Mouse (Mus musculus): ENCODE results near the gene Dlg4. TPM values are rescaled to one million over a fixed set of nuclear protein-coding genes. Genes with fewer than 3 reads are reported as not detected.

The Dlg4 gene
- total and polyA plus RNA-seq, 3 experiments, result 1.1 to 14.0 (median 12.1) TPM

- DNase-seq (ENCODE audit: low spot score) (no peak), ATAC-seq (ENCODE audit: extremely low read depth, insufficient number of reproducible peaks, low FRiP score, poor library complexity, severe bottlenecking) (no peak)
- TF ChIP-seq POLR2AphosphoS5 (IDR thresholded peaks at IDR 0.05; ENCODE audit: insufficient replicate concordance, low read depth, low read length) (no peak), GATA1 (IDR thresholded peaks at IDR 0.05; ENCODE audit: borderline replicate concordance, low read length) (no peak), TAL1 (conservative IDR thresholded peaks at IDR 0.05; ENCODE audit: low read depth, low read length) (no peak), CTCF (IDR thresholded peaks at IDR 0.05; ENCODE audit: low read depth, low read length) (no peak), GATA2 (IDR thresholded peaks at IDR 0.05; ENCODE audit: borderline replicate concordance, low read depth, low read length) (no peak)
- H3K9me3 ChIP-seq (replicated peaks), result no peaks in the 10 kb centered on the region
- H3K4me3 ChIP-seq (ENCODE audit: low read depth, low read length), result no peak overlapping the region
- H3K36me3 ChIP-seq (replicated peaks), result no peaks in the 10 kb centered on the region
- peaks cover 12% of the 10 kb centered on the region for H3K27me3 ChIP-seq (ENCODE audit: insufficient read depth, low read length)
- H3K4me1 ChIP-seq (ENCODE audit: insufficient read depth, low read depth, low read length), result peaks cover 27% of the 10 kb centered on the region
Observed at GRCm38 (mm10) chr11:70077441-70077840, 60.7 kb downstream of the Dlg4 start.

GRCm38 (mm10) chr11:70079175-70079574 is 62.4 kb downstream of the Dlg4 start:
- no peaks in the 10 kb centered on the region for H3K9me3 ChIP-seq (replicated peaks)
- TF ChIP-seq CTCF (IDR thresholded peaks at IDR 0.05; ENCODE audit: low read depth, low read length) (no peak), GATA1 (IDR thresholded peaks at IDR 0.05; ENCODE audit: borderline replicate concordance, low read length) (no peak), TAL1 (conservative IDR thresholded peaks at IDR 0.05; ENCODE audit: low read depth, low read length) (no peak), GATA2 (IDR thresholded peaks at IDR 0.05; ENCODE audit: borderline replicate concordance, low read depth, low read length) (no peak), POLR2AphosphoS5 (IDR thresholded peaks at IDR 0.05; ENCODE audit: insufficient replicate concordance, low read depth, low read length) (no peak)
- H3K4me1 ChIP-seq (ENCODE audit: insufficient read depth, low read depth, low read length), result peaks cover 23% of the 10 kb centered on the region
- ATAC-seq (ENCODE audit: extremely low read depth, insufficient number of reproducible peaks, low FRiP score, poor library complexity, severe bottlenecking) (no peak), DNase-seq (ENCODE audit: low spot score) (no peak)
- no peaks in the 10 kb centered on the region for H3K36me3 ChIP-seq (replicated peaks)
- H3K4me3 ChIP-seq (ENCODE audit: low read depth, low read length), result no peak overlapping the region
- H3K27me3 ChIP-seq (ENCODE audit: insufficient read depth, low read length), result peaks cover 16% of the 10 kb centered on the region

GRCm38 (mm10) chr11:70079928-70080327 is 63.2 kb downstream of the Dlg4 start:
- Histone ChIP-seq H3K4me1 (ENCODE audit: insufficient read depth, low read depth, low read length) (peaks cover 21% of the 10 kb centered on the region), H3K27me3 (ENCODE audit: insufficient read depth, low read length) (peaks cover 22% of the 10 kb centered on the region), H3K4me3 (ENCODE audit: low read depth, low read length) (no peak overlapping the region), H3K36me3 (replicated peaks) (no peaks in the 10 kb centered on the region), H3K9me3 (replicated peaks) (no peaks in the 10 kb centered on the region)
- DNase-seq (ENCODE audit: low spot score) (no peak), ATAC-seq (ENCODE audit: extremely low read depth, insufficient number of reproducible peaks, low FRiP score, poor library complexity, severe bottlenecking) (no peak)
- TF ChIP-seq POLR2AphosphoS5 (IDR thresholded peaks at IDR 0.05; ENCODE audit: insufficient replicate concordance, low read depth, low read length), result no peak
- TF ChIP-seq GATA2 (IDR thresholded peaks at IDR 0.05; ENCODE audit: borderline replicate concordance, low read depth, low read length), result no peak
- TF ChIP-seq CTCF (IDR thresholded peaks at IDR 0.05; ENCODE audit: low read depth, low read length), result no peak
- no peak for TF ChIP-seq GATA1 (IDR thresholded peaks at IDR 0.05; ENCODE audit: borderline replicate concordance, low read length)
- TF ChIP-seq TAL1 (conservative IDR thresholded peaks at IDR 0.05; ENCODE audit: low read depth, low read length), result no peak

DNA sequence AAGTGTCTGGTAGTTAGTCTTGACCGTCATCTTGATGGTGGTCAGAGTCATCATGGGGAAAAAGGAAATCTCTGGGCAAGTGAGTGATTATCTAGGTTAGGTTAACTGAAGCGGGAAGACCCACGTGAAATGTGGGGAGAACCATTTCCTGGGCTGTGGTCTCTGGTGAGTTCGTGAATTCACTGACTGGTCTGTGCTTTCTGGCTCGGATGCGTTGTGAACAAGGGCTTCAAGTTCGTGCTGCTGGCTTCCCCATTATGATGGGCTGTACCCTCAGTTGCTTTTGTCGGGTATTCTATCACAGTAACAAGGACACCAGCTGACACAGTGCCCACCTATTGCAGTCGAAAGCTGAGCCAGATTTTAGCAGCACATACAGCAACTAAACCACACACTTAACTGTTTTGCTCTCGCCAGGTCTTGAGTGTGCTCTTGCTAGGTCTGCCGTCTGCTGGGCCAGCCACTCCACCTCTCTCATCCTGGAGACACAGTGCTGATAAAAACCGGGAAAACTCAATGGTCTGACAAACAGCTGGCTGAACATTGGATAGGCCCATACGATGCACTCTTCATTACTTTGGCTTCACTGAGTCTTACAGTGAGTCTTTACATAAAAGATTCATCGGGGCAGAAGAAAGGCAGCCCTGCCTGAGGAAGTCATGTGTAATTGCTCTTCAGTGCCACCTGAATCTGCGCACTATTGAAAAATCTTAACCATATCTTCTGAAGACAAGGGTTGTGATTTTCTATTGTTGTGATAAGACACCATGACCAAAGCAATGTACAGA is 64.3 kb downstream of the Dlg4 start:
- DNase-seq (ENCODE audit: low spot score) (no peak), ATAC-seq (ENCODE audit: extremely low read depth, insufficient number of reproducible peaks, low FRiP score, poor library complexity, severe bottlenecking) (no peak)
- H3K27me3 ChIP-seq (ENCODE audit: insufficient read depth, low read length), result peaks cover 22% of the 10 kb centered on the region

DNA sequence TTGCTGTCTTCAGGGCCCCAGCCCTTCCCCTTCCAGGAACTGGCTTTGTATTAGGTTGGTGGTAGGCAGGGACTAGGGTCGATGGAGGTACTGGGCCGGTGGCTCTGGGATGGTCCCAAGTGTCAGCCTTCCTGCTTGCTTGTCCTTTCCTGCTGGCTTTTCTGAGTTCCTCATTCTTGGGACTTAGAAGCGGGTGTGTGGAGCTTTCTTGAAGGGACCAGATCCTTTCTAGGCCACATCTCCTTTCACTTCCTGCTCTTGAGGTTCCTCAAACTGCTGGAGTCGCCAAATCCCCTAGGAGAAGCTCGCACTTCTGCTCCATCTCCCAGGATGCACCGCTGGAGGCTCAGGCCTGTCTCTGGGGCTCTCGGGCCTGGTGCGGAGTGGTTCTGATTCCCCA is 67.8 kb downstream of the Dlg4 start:
- H3K4me1 ChIP-seq (ENCODE audit: insufficient read depth, low read depth, low read length), result peaks cover 5% of the 10 kb centered on the region
- peaks cover 21% of the 10 kb centered on the region for H3K27me3 ChIP-seq (ENCODE audit: insufficient read depth, low read length)
- DNase-seq (ENCODE audit: low spot score), result no peak
- ATAC-seq (ENCODE audit: extremely low read depth, insufficient number of reproducible peaks, low FRiP score, poor library complexity, severe bottlenecking), result no peak
- H3K4me3 ChIP-seq (ENCODE audit: low read depth, low read length), result no peak overlapping the region
- no peaks in the 10 kb centered on the region for H3K36me3 ChIP-seq (replicated peaks)
- peaks cover 6% of the 10 kb centered on the region; the same call in 1 of the 2 replicates for H3K9me3 ChIP-seq (replicated peaks)
- TF ChIP-seq POLR2AphosphoS5 (IDR thresholded peaks at IDR 0.05; ENCODE audit: insufficient replicate concordance, low read depth, low read length) (no peak), TAL1 (conservative IDR thresholded peaks at IDR 0.05; ENCODE audit: low read depth, low read length) (no peak), CTCF (IDR thresholded peaks at IDR 0.05; ENCODE audit: low read depth, low read length) (no peak), GATA2 (IDR thresholded peaks at IDR 0.05; ENCODE audit: borderline replicate concordance, low read depth, low read length) (no peak), GATA1 (IDR thresholded peaks at IDR 0.05; ENCODE audit: borderline replicate concordance, low read length) (no peak)

More for the DNA sequence above, 64.3 kb downstream of the Dlg4 start:
- TF ChIP-seq GATA1 (IDR thresholded peaks at IDR 0.05; ENCODE audit: borderline replicate concordance, low read length), result no peak
- TF ChIP-seq CTCF (IDR thresholded peaks at IDR 0.05; ENCODE audit: low read depth, low read length), result no peak
- no peak for TF ChIP-seq POLR2AphosphoS5 (IDR thresholded peaks at IDR 0.05; ENCODE audit: insufficient replicate concordance, low read depth, low read length)
- TF ChIP-seq TAL1 (conservative IDR thresholded peaks at IDR 0.05; ENCODE audit: low read depth, low read length), result no peak
- no peak for TF ChIP-seq GATA2 (IDR thresholded peaks at IDR 0.05; ENCODE audit: borderline replicate concordance, low read depth, low read length)
- Histone ChIP-seq H3K36me3 (replicated peaks) (no peaks in the 10 kb centered on the region), H3K4me1 (ENCODE audit: insufficient read depth, low read depth, low read length) (peaks cover 10% of the 10 kb centered on the region), H3K4me3 (ENCODE audit: low read depth, low read length) (no peak overlapping the region), H3K9me3 (replicated peaks) (no peaks in the 10 kb centered on the region)

DNA sequence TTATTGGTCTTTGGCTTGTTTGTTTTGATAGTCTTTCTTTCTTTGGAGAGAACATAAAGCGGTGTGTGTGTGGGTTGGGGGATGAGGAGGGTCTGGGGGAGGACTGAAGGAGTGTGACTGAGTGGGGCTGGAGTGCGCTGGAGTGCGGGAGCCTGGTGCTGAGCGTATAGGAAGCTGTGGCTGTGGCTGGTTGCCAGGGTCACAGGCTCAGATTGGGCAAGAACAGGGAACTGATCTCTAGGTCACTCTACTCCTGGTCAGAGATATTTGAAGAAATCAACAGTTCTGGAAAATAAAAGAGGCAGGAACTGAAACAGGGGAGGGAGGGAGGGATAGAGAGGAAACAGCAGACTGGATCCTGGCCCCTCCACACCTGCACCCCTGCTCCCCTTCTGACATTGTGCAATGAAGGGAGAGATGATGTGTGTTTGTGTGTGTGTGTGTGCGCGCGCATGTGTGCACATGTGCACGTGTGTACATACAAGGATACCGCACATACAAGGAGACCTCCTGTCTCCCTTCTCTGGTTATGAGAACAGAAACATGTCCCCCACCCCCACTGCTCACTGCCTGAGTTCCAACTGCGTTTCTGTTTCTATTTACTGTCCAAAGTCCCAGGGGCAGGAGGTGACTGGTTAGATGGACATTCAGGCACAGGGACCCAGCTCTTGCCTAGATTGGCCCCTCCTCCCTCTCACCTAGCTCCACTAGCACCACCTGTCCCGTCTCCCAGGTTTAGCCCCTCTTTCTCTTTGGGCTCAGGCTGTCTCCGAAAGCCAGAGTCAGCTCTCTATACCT is 75.4 kb downstream of the Dlg4 start, which contains the start of gene Asgr2:
TSS of gene Asgr2 (plus strand) at position 659 of the 798 bp plus-strand sequence.
- no peak for DNase-seq (ENCODE audit: low spot score)
- no peak for ATAC-seq (ENCODE audit: extremely low read depth, insufficient number of reproducible peaks, low FRiP score, poor library complexity, severe bottlenecking)

More for the DNA sequence above, 75.4 kb downstream of the Dlg4 start, which contains the start of gene Asgr2:
- TF ChIP-seq TAL1 (conservative IDR thresholded peaks at IDR 0.05; ENCODE audit: low read depth, low read length), result no peak
- no peak for TF ChIP-seq GATA2 (IDR thresholded peaks at IDR 0.05; ENCODE audit: borderline replicate concordance, low read depth, low read length)
- no peak for TF ChIP-seq CTCF (IDR thresholded peaks at IDR 0.05; ENCODE audit: low read depth, low read length)
- no peak for TF ChIP-seq POLR2AphosphoS5 (IDR thresholded peaks at IDR 0.05; ENCODE audit: insufficient replicate concordance, low read depth, low read length)
- TF ChIP-seq GATA1 (IDR thresholded peaks at IDR 0.05; ENCODE audit: borderline replicate concordance, low read length), result no peak
- H3K4me3 ChIP-seq (ENCODE audit: low read depth, low read length), result no peak within 1 kb of the TSS
- peaks cover 3% of the 10 kb centered on the region; the same call in 1 of the 2 replicates for H3K9me3 ChIP-seq (replicated peaks)
- peaks cover 17% of the 10 kb centered on the region for H3K27me3 ChIP-seq (ENCODE audit: insufficient read depth, low read length)
- H3K36me3 ChIP-seq (replicated peaks), result no peaks in the 10 kb centered on the region
- H3K4me1 ChIP-seq (ENCODE audit: insufficient read depth, low read depth, low read length), result no peaks in the 10 kb centered on the region

Measured in G1E (cell line).